Mouse (Mus musculus) G1E (cell line): ENCODE results near the gene Usp29. TPM values are rescaled to one million over a fixed set of nuclear protein-coding genes. Genes with fewer than 3 reads are reported as not detected.

Experiments
- ATAC-seq: 2 replicates; pipeline ENCODE4 v1.8.0; 2016; ENCODE audit warnings: mild to moderate bottlenecking; ENCODE audit not compliant: insufficient number of reproducible peaks, poor library complexity, low FRiP score, severe bottlenecking; ENCODE audit errors: extremely low read depth
- DNase-seq: peaks from one replicate; pipeline ENCODE4 v3.0.0; 2012; ENCODE audit warnings: low spot score
- H3K27me3 ChIP-seq: 2 replicates; pipeline ENCODE4 v1.6.1; 2012; ENCODE audit warnings: mild to moderate bottlenecking, low read length, inconsistent platforms; ENCODE audit not compliant: insufficient read depth
- H3K36me3 ChIP-seq: replicated peaks from 2 replicates; pipeline ENCODE3; 2012; ENCODE audit warnings: mild to moderate bottlenecking, inconsistent platforms
- H3K4me1 ChIP-seq: 2 replicates; pipeline ENCODE4 v1.6.1; 2012; ENCODE audit warnings: low read depth, low read length, inconsistent platforms, mixed read lengths; ENCODE audit not compliant: insufficient read depth
- H3K4me3 ChIP-seq: 2 replicates; pipeline ENCODE4 v1.5.1; 2012; ENCODE audit warnings: low read depth, mild to moderate bottlenecking, inconsistent platforms, low read length, moderate library complexity, mixed read lengths
- H3K9me3 ChIP-seq: replicated peaks from 2 replicates; pipeline ENCODE4 v1.6.1; 2012; ENCODE audit warnings: inconsistent platforms
- CTCF ChIP-seq: IDR thresholded peaks from 2 replicates; pipeline ENCODE4 v1.5.1; 2012; ENCODE audit warnings: low read depth, low read length, inconsistent platforms, mixed read lengths
- GATA1 ChIP-seq: IDR thresholded peaks from 2 replicates; pipeline ENCODE4 v1.6.1; 2012; ENCODE audit warnings: borderline replicate concordance, low read length, inconsistent platforms, mixed read lengths
- GATA2 ChIP-seq: IDR thresholded peaks from 2 replicates; pipeline ENCODE4 v1.6.1; 2012; ENCODE audit warnings: low read depth, low read length, inconsistent platforms, borderline replicate concordance
- POLR2AphosphoS5 ChIP-seq: IDR thresholded peaks from 2 replicates; pipeline ENCODE4 v1.6.1; 2012; ENCODE audit warnings: low read depth, low read length, inconsistent platforms; ENCODE audit not compliant: insufficient replicate concordance
- TAL1 ChIP-seq: conservative IDR thresholded peaks from 2 replicates; pipeline ENCODE4 v1.6.1; 2012; ENCODE audit warnings: low read depth, low read length, inconsistent platforms, mixed read lengths
- polyA plus RNA-seq: library from polyadenylated mRNA; stranded (reverse); fragments of >175 nt; gene quantifications from 2 replicates; pipeline ENCODE4 v1.2.3, GENCODE M21; 2012
- total RNA-seq, 2 experiments: library from RNA; stranded (forward) in 1 of 2; stranded (reverse) in 1 of 2; fragments of 200-1000 nt in 1 of 2; fragments of >200 nt in 1 of 2; fragmentation: Nextera tagmentation in 1 of 2; gene quantifications; 2 replicates each; pipeline ENCODE4 v1.2.3; 2014 to 2017

Usp29 gene
- 6.1 and 6.9 TPM in 2 replicates for total RNA-seq (2014; fragmentation: Nextera tagmentation)
- total RNA-seq (2017) = 1.7 and 2.2 TPM in 2 replicates
- polyA plus RNA-seq = 0.09 and 0.15 TPM in 2 replicates

GRCm38 (mm10) chr7:6730241-6730640 lies at the start of gene Usp29, which contains the start of gene Peg3:
Gene Usp29, plus strand, starts transcription at chr7:6730578.
Gene Peg3, minus strand, starts transcription at chr7:6730431.
- Histone ChIP-seq H3K36me3 (peaks cover 5% of the 10 kb centered on the region), H3K4me1 (peaks cover 10% of the 10 kb centered on the region), H3K4me3 (peak within 1 kb of the TSS; percentile 76), H3K27me3 (no peaks in the 10 kb centered on the region), H3K9me3 (peaks cover 30% of the 10 kb centered on the region)
- DNase-seq = peak; percentile 36
- TF ChIP-seq TAL1 = no peak
- peak; percentile 73; the same call in 1 of the 2 replicates for TF ChIP-seq POLR2AphosphoS5
- peak; percentile 10 for ATAC-seq

- ATAC-seq (no peak), DNase-seq (no peak)
- TF ChIP-seq GATA1 (no peak), GATA2 (no peak), POLR2AphosphoS5 (no peak)
- H3K4me1 ChIP-seq = no peaks in the 10 kb centered on the region
- H3K4me3 ChIP-seq = no peak overlapping the region
- H3K36me3 ChIP-seq = no peaks in the 10 kb centered on the region
- no peaks in the 10 kb centered on the region for H3K27me3 ChIP-seq
- no peaks in the 10 kb centered on the region for H3K9me3 ChIP-seq
Observed at GRCm38 (mm10) chr7:6685511-6685910, 44.9 kb upstream of the Usp29 start.

DNA sequence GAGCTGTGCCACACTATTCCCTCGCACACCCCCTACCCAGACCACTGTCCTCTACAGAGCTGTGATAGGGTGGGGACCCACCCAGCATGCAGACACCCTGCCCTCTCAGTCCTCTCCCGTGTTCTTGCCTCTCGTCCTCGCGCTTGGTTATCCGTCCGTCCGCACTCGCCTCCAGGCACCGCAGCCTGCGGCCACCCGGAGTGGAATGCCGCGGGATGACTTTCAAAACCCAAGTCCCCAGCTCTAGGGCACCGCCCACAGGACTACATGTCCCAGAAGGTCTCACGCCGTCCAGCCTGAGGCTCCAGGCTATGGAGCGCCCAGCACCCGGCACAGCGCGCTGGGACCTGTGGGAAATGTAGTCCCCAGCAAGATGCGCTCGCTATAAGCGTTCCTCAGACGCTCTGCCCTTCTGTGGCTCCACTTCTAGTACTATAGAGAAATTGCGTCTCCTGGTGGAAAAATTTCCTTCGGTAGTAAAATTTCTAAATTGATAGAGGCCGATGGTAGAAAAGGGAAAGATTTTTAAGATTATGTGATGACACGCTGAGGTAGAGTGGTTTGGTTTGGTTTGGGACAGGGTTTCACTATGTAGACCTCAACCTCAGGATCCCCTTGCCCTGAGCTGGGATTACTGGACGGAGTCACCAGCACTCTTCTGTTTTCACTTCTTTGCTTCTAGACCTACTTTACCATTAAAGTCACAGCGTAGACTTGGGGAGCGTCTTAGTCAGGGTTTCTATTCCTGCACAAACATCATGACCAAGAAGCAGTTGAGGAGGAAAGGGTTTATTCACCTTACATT lies 33.9 kb upstream of the Usp29 start, which contains the start of gene Zim1:
Gene Zim1 (minus strand): TSS at position 210 of the 805 bp plus-strand sequence.
- TF ChIP-seq CTCF = no peak
- no peak for TF ChIP-seq GATA1
- TF ChIP-seq POLR2AphosphoS5 = no peak
- TF ChIP-seq TAL1 = no peak
- no peak for TF ChIP-seq GATA2
- no peaks in the 10 kb centered on the region for H3K4me1 ChIP-seq
- H3K4me3 ChIP-seq = no peak within 1 kb of the TSS
- H3K27me3 ChIP-seq = peaks cover 5% of the 10 kb centered on the region; the same call in 1 of the 2 replicates
- ATAC-seq = no peak
- DNase-seq = no peak
- H3K36me3 ChIP-seq = no peaks in the 10 kb centered on the region
- H3K9me3 ChIP-seq = no peaks in the 10 kb centered on the region

- H3K4me1 ChIP-seq = no peaks in the 10 kb centered on the region
- TF ChIP-seq GATA1 (no peak), POLR2AphosphoS5 (no peak), GATA2 (no peak), CTCF (no peak), TAL1 (no peak)
- ATAC-seq (no peak), DNase-seq (no peak)
- H3K36me3 ChIP-seq = no peaks in the 10 kb centered on the region
- peaks cover 5% of the 10 kb centered on the region; the same call in 1 of the 2 replicates for H3K27me3 ChIP-seq
- H3K4me3 ChIP-seq = no peak overlapping the region
- H3K9me3 ChIP-seq = no peaks in the 10 kb centered on the region
Observed at GRCm38 (mm10) chr7:6699230-6699629, 31.1 kb upstream of the Usp29 start.

GRCm38 (mm10) chr7:6707416-6708015 lies 22.9 kb upstream of the Usp29 start:
- Histone ChIP-seq H3K9me3 (no peaks in the 10 kb centered on the region; the same call in 1 of the 2 replicates), H3K27me3 (no peaks in the 10 kb centered on the region), H3K4me3 (no peak overlapping the region), H3K36me3 (peaks cover 49% of the 10 kb centered on the region), H3K4me1 (no peaks in the 10 kb centered on the region)
- ATAC-seq (no peak), DNase-seq (no peak)
- no peak for TF ChIP-seq POLR2AphosphoS5
- no peak for TF ChIP-seq GATA1
- TF ChIP-seq CTCF = no peak
- no peak for TF ChIP-seq GATA2
- TF ChIP-seq TAL1 = no peak

- Histone ChIP-seq H3K4me3 (no peak overlapping the region), H3K36me3 (peaks cover 54% of the 10 kb centered on the region), H3K27me3 (no peaks in the 10 kb centered on the region), H3K9me3 (no peaks in the 10 kb centered on the region; the same call in 1 of the 2 replicates), H3K4me1 (no peaks in the 10 kb centered on the region)
- no peak for TF ChIP-seq GATA2
- no peak for TF ChIP-seq POLR2AphosphoS5
- TF ChIP-seq CTCF = no peak
- TF ChIP-seq TAL1 = no peak
- no peak for TF ChIP-seq GATA1
- no peak for DNase-seq
- ATAC-seq = no peak
Observed at GRCm38 (mm10) chr7:6708451-6709180, 21.8 kb upstream of the Usp29 start.
